9 mouse cellular contexts compared by ENCODE assay signal in genomic region chr2:103592591-103592929, GRCm38 (mm10). TPM values are rescaled to one million over a fixed set of nuclear protein-coding genes. Genes with fewer than 3 reads are reported as not detected.
DNase-seq lines count a peak whose midpoint lies in the region; ATAC-seq and TF ChIP-seq lines count a peak whose summit lies in the region.
"Had no signal": no experiment of that assay in that cellular context is flagged by ENCODE, and none has a peak within 500 bp of the region (broad histone marks: within the 10 kb centered on the region; RNA-seq: fewer than 3 reads in every experiment).

No protein-coding gene starts in this region.

- no peak for ATAC-seq in heart, postnatal 0 days (ENCODE audit: insufficient read depth, low read depth)
- ATAC-seq in forebrain, embryonic 12.5 days (ENCODE audit: low FRiP score): peak; percentile 36
- ATAC-seq in hindbrain, embryonic 15.5 days (ENCODE audit: low FRiP score, low read depth): peak; percentile 46; the same call in 1 of the 2 replicates
- ATAC-seq in midbrain, embryonic 16.5 days: peak; percentile 44

- peak overlapping the region; percentile 57 for H3K27ac ChIP-seq in heart, postnatal 0 days (ENCODE audit: low read depth)
- peak overlapping the region; percentile 65 for H3K27ac ChIP-seq in forebrain, embryonic 12.5 days
- peak overlapping the region; percentile 77 for H3K27ac ChIP-seq in hindbrain, embryonic 15.5 days (replicated peaks)
- H3K27ac ChIP-seq in midbrain, embryonic 16.5 days (ENCODE audit: low read length): peak overlapping the region; percentile 63; the same call in 1 of the 2 replicates

- 27% methylated on average over 3 of the region's 3 CpGs for WGBS in heart, postnatal 0 days
- 69% methylated on average over 3 of the region's 3 CpGs for WGBS in forebrain, embryonic 12.5 days
- 59% methylated on average over 3 of the region's 3 CpGs for WGBS in hindbrain, embryonic 15.5 days
- WGBS in midbrain, embryonic 16.5 days: 63% methylated on average over 3 of the region's 3 CpGs

- intact Hi-C loops in heart, postnatal 25 days (cut with DNase I): no loop called here

- no peaks in the 10 kb centered on the region for H3K9me3 ChIP-seq in heart, postnatal 0 days (replicated peaks; ENCODE audit: control insufficient read depth, low read length)
- no peaks in the 10 kb centered on the region for H3K9me3 ChIP-seq in forebrain, embryonic 12.5 days
- H3K9me3 ChIP-seq in hindbrain, embryonic 15.5 days: no peaks in the 10 kb centered on the region
- no peaks in the 10 kb centered on the region for H3K9me3 ChIP-seq in midbrain, embryonic 16.5 days (replicated peaks; ENCODE audit: control insufficient read depth, low read length, poor library complexity, severe bottlenecking)

- no peaks in the 10 kb centered on the region for H3K27me3 ChIP-seq in heart, postnatal 0 days (ENCODE audit: control insufficient read depth, insufficient read depth, low read length)
- H3K27me3 ChIP-seq in forebrain, embryonic 12.5 days: no peaks in the 10 kb centered on the region
- no peaks in the 10 kb centered on the region for H3K27me3 ChIP-seq in hindbrain, embryonic 15.5 days
- H3K27me3 ChIP-seq in midbrain, embryonic 16.5 days (ENCODE audit: control insufficient read depth, insufficient read depth, low read depth, low read length): no peaks in the 10 kb centered on the region

- H3K4me3 ChIP-seq in heart, postnatal 0 days (ENCODE audit: low read depth, low read length): no peak overlapping the region
- no peak overlapping the region for H3K4me3 ChIP-seq in forebrain, embryonic 12.5 days (replicated peaks)
- H3K4me3 ChIP-seq in hindbrain, embryonic 15.5 days: no peak overlapping the region
- H3K4me3 ChIP-seq in midbrain, embryonic 16.5 days (ENCODE audit: low read depth, low read length): no peak overlapping the region

- no peak overlapping the region for H3K9ac ChIP-seq in heart, postnatal 0 days (replicated peaks; ENCODE audit: low read depth, low read length)
- H3K9ac ChIP-seq in forebrain, embryonic 12.5 days: no peak overlapping the region
- no peak overlapping the region for H3K9ac ChIP-seq in hindbrain, embryonic 15.5 days
- H3K9ac ChIP-seq in midbrain, embryonic 16.5 days (ENCODE audit: low read depth, low read length): no peak overlapping the region

- no peaks in the 10 kb centered on the region; the same call in 1 of the 2 replicates for H3K36me3 ChIP-seq in heart, postnatal 0 days (replicated peaks; ENCODE audit: control insufficient read depth, insufficient read depth, low read length)
- no peaks in the 10 kb centered on the region for H3K36me3 ChIP-seq in forebrain, embryonic 12.5 days (replicated peaks)
- no peaks in the 10 kb centered on the region for H3K36me3 ChIP-seq in hindbrain, embryonic 15.5 days
- H3K36me3 ChIP-seq in midbrain, embryonic 16.5 days (ENCODE audit: control insufficient read depth, insufficient read depth, low read length): no peaks in the 10 kb centered on the region

- H3K4me2 ChIP-seq in heart, postnatal 0 days (ENCODE audit: low read depth, low read length): 0 out of 2 replicates have a peak overlapping the region, but pooled peaks have one; percentile 6
- H3K4me2 ChIP-seq in forebrain, embryonic 12.5 days: no peak overlapping the region
- peak overlapping the region; percentile 22 for H3K4me2 ChIP-seq in hindbrain, embryonic 15.5 days
- no peak overlapping the region for H3K4me2 ChIP-seq in midbrain, embryonic 16.5 days (ENCODE audit: low read length)

- TF ChIP-seq CTCF in heart, postnatal 0 days (IDR thresholded peaks at IDR 0.05; ENCODE audit: low read depth): no peak

- TF ChIP-seq EP300 in heart, postnatal 0 days (IDR thresholded peaks at IDR 0.05; ENCODE audit: low read depth): no peak

- H3K4me1 ChIP-seq in heart, postnatal 0 days (ENCODE audit: control insufficient read depth, insufficient read depth): peaks cover 84% of the 10 kb centered on the region
- H3K4me1 ChIP-seq in forebrain, embryonic 12.5 days: peaks cover 23% of the 10 kb centered on the region
- peaks cover 31% of the 10 kb centered on the region for H3K4me1 ChIP-seq in hindbrain, embryonic 15.5 days (replicated peaks)
- peaks cover 10% of the 10 kb centered on the region for H3K4me1 ChIP-seq in midbrain, embryonic 16.5 days (ENCODE audit: control insufficient read depth, insufficient read depth, low read length)

- DNase-seq in heart, postnatal 0 days (ENCODE audit: low spot score): no peak
- DNase-seq in heart, postnatal 25 days (ENCODE audit: low spot score): no peak
- DNase-seq in adrenal gland, postnatal 25 days: no peak
- DNase-seq in right cerebral cortex, postnatal 25 days: no peak
- DNase-seq: gastrocnemius, postnatal 10 days; thymus, adult 2 months had no signal

RNA-seq across cellular contexts. Expression of gene Abtb2, which starts 26.4 kb away (rescaled TPM):
- 45.9 and 53.4 TPM in 2 replicates for total RNA-seq in heart, postnatal 0 days (2014; rRNA removed; ENCODE audit: low replicate concordance)
- polyA plus RNA-seq in heart, postnatal 0 days (2015; fragmentation: Nextera tagmentation; extraction: Ambion mirVana): 12.3 and 12.6 TPM in 2 replicates
- total RNA-seq in heart, postnatal 25 days (2021): 10 to 100 TPM; 23.2 to 26.2 TPM
- polyA plus RNA-seq in forebrain, embryonic 12.5 days (2016; fragmentation: Nextera tagmentation; extraction: Ambion mirVana): 14.9 and 15.7 TPM in 2 replicates
- 12.5 and 13.2 TPM in 2 replicates for polyA plus RNA-seq in hindbrain, embryonic 15.5 days (2015; fragmentation: Nextera tagmentation; extraction: Ambion mirVana)
- polyA plus RNA-seq in midbrain, embryonic 16.5 days (2015; fragmentation: Nextera tagmentation; extraction: Ambion mirVana): 8.7 and 9.0 TPM in 2 replicates
- total RNA-seq in adrenal gland, postnatal 25 days (2021): 20.6 and 38.4 TPM in 2 replicates

Comparison
In these comparisons a context has a peak if more than half of its experiments do, and no peak if none do; other contexts are left out.
1. H3K4me2 ChIP-seq: peak in heart, postnatal 0 days (single experiment) and hindbrain, embryonic 15.5 days (single experiment); none in forebrain, embryonic 12.5 days (single experiment) and midbrain, embryonic 16.5 days (single experiment).
2. Peak in every context shown above with its lines, with median percentiles within 50 percentile points of each other: H3K27ac ChIP-seq.